Mouse (Mus musculus) neural tube, embryonic 14.5 days (tissue): ENCODE results near the gene Naaladl2. TPM values are rescaled to one million over a fixed set of nuclear protein-coding genes. Genes with fewer than 3 reads are reported as not detected.

ENCODE experiments used
- ATAC-seq: fragments of 200-750 bp; cut with Nextera tagmentation; 2 replicates; pipeline ENCODE4 v1.8.0; 2017; ENCODE audit warnings: low read depth, mild to moderate bottlenecking, moderate TSS enrichment, moderate library complexity
- H3K27ac ChIP-seq: fragments of 300-500 bp; sonication (generic); 2 replicates; pipeline ENCODE4 v1.5.1; 2014; ENCODE audit warnings: low read depth, mild to moderate bottlenecking, control low read depth, low read length, moderate library complexity, mixed read lengths
- H3K27me3 ChIP-seq: fragments of 300-500 bp; sonication (generic); 2 replicates; pipeline ENCODE4 v1.6.1; 2014; ENCODE audit warnings: low read length; ENCODE audit not compliant: control insufficient read depth, insufficient read depth
- H3K36me3 ChIP-seq: fragments of 300-500 bp; sonication (generic); 2 replicates; pipeline ENCODE4 v1.6.1; 2014; ENCODE audit warnings: low read length, mixed read lengths; ENCODE audit not compliant: control insufficient read depth, insufficient read depth
- H3K4me1 ChIP-seq: fragments of 300-500 bp; sonication (generic); 2 replicates; pipeline ENCODE4 v1.6.1; 2014; ENCODE audit warnings: low read length; ENCODE audit not compliant: control insufficient read depth, insufficient read depth
- H3K4me2 ChIP-seq: fragments of 300-500 bp; sonication (generic); 2 replicates; pipeline ENCODE4 v1.6.1; 2014; ENCODE audit warnings: mild to moderate bottlenecking, low read depth, low read length, control low read depth
- H3K4me3 ChIP-seq: fragments of 300-500 bp; sonication (generic); 2 replicates; pipeline ENCODE4 v1.5.1; 2014; ENCODE audit warnings: low read depth, low read length, control low read depth, mixed read lengths
- H3K9ac ChIP-seq: fragments of 300-500 bp; sonication (generic); replicated peaks from 2 replicates; pipeline ENCODE4 v1.6.1; 2014; ENCODE audit warnings: low read depth, mild to moderate bottlenecking, control low read depth, low read length, mixed read lengths
- H3K9me3 ChIP-seq: fragments of 300-500 bp; sonication (generic); 2 replicates; pipeline ENCODE4 v1.6.1; 2016; ENCODE audit warnings: low read length; ENCODE audit not compliant: control insufficient read depth
- WGBS: fragments of 180-500 bp; shearing (Covaris S2); extraction: QIAGEN DNeasy Blood & Tissue Kit; methylation state at CpG from one replicate; pipeline ENCODE4 v1.1.7; 2014; 5-methylcytosine and 5-hydroxymethylcytosine counted together
- polyA plus RNA-seq: library from polyadenylated mRNA; unstranded; fragments of >200 nt; fragmentation: Nextera tagmentation; extraction: Ambion mirVana; gene quantifications from 2 replicates; pipeline ENCODE4 v1.2.1, GENCODE M21; 2014

Gene Naaladl2
- polyA plus RNA-seq, 1 experiment from 2014 or later, result 0.58 TPM

DNA sequence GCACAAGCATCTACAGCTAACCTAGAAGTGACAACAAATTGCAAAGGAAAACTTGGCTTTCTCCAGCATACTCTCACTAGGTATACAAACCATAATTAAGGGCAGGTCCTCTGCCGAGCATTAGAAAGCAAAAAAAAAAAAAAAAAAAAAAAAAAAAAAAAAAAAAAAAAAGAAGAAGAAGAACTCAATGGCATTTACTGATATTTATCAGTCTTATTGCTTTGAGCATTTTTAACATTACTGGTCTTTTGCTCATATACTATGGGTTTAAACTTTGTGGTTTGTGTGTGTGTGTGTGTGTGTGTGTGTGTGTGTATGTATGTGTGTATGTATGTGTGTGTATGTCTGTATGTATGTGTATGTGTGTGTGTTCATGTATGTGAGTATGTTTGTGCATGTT is 1006.1 kb downstream of the Naaladl2 start:
- Histone ChIP-seq H3K4me3 (no peak overlapping the region), H3K36me3 (no peaks in the 10 kb centered on the region), H3K9ac (no peak overlapping the region), H3K27me3 (no peaks in the 10 kb centered on the region), H3K27ac (no peak overlapping the region), H3K4me2 (no peak overlapping the region), H3K4me1 (no peaks in the 10 kb centered on the region), H3K9me3 (no peaks in the 10 kb centered on the region)
- ATAC-seq, result no peak
- 81% methylated on average over 1 of the region's 1 CpGs for WGBS

DNA sequence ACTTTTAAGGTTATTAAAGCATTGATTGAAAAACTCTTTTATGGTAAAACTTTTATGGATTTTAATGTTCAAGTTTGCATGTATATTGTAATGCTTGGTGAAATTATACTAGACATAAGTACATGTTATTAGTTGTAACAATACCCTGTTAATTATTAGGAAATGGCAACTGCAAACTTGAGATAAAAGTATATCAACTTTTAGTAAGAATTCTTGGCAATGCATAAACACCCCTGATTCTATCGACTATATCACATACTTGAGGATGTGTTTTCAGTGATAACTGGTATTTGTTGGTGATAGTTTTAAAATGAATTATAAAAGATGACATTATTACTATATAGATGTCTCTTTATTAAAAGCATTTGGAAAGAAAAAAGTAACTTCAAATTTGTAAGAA is 1017.9 kb downstream of the Naaladl2 start:
- Histone ChIP-seq H3K9ac (no peak overlapping the region), H3K36me3 (no peaks in the 10 kb centered on the region), H3K27ac (no peak overlapping the region), H3K27me3 (no peaks in the 10 kb centered on the region), H3K4me1 (no peaks in the 10 kb centered on the region), H3K4me2 (no peak overlapping the region), H3K9me3 (no peaks in the 10 kb centered on the region), H3K4me3 (no peak overlapping the region)
- no peak for ATAC-seq
- WGBS, result 92% methylated on average over 1 of the region's 1 CpGs

DNA sequence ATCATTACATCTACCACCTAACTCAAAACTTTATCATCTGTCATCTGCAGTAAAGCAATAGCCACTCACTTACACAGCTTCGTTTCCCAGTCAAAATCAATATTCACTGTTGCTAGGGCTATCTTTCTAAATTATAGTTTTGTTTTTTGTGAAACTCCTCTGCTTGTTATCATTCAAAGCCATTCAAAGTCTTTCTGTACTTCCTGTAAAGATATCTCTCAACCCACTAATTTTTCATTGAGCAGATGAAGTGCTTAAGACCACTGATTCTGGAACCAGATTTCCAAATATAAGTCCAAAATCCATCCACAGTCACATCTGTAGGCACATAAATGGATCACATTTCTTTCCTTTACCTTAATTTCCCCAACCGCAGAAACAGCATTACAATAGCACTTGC is 1020.0 kb downstream of the Naaladl2 start:
- Histone ChIP-seq H3K4me1 (no peaks in the 10 kb centered on the region), H3K27ac (no peak overlapping the region), H3K4me2 (no peak overlapping the region), H3K9ac (no peak overlapping the region), H3K36me3 (no peaks in the 10 kb centered on the region), H3K27me3 (no peaks in the 10 kb centered on the region), H3K9me3 (no peaks in the 10 kb centered on the region), H3K4me3 (no peak overlapping the region)
- no peak for ATAC-seq
- WGBS, result 81% methylated on average over 2 of the region's 2 CpGs

DNA sequence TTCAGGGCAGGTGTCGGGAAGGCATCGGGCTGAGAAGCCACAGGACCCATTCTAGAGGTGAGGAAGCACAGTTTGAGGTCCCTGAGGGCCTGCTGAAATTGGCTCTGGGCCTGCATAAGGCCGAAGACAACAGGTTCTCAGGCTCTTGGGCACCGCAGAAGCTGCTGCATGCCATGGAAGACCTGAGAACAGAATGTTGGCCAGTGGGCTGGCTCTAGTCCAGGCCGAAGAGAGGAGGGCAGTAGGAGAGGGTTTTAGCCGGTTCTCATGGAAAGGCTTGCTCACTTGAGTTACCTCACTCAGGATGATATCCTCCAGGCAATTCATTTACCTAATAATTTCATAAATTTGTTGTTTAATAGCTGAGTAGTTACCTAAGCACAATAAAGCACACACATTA is 1025.9 kb downstream of the Naaladl2 start:
- no peak overlapping the region for H3K9ac ChIP-seq
- no peak for ATAC-seq
- no peak overlapping the region for H3K4me3 ChIP-seq
- no peak overlapping the region for H3K27ac ChIP-seq
- no peak overlapping the region for H3K4me2 ChIP-seq
- no peaks in the 10 kb centered on the region for H3K4me1 ChIP-seq
- H3K9me3 ChIP-seq, result no peaks in the 10 kb centered on the region
- 91% methylated on average over 6 of the region's 6 CpGs for WGBS
- no peaks in the 10 kb centered on the region for H3K27me3 ChIP-seq
- no peaks in the 10 kb centered on the region for H3K36me3 ChIP-seq

DNA sequence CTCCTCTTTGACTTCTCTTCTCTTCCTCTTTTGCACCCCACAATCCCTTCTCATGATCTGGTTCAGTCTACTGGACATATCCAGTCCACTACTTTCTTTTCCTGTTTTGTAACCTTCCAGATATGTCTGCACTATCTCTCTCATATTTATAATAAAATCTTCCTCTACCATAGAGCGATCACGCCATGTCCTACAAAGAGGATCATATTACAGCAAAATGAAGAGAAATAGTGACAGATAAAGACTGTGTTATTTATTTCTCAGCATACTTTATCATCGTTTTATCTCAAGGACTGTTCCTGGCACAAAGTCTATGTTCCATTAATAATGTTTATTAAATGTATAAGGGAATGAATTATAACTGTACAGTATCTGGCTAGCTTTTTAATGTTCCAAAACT is 1029.2 kb downstream of the Naaladl2 start:
- WGBS, result 89% methylated on average over 3 of the region's 3 CpGs
- Histone ChIP-seq H3K9ac (no peak overlapping the region), H3K4me1 (no peaks in the 10 kb centered on the region), H3K27me3 (no peaks in the 10 kb centered on the region), H3K27ac (no peak overlapping the region), H3K4me2 (no peak overlapping the region), H3K4me3 (no peak overlapping the region), H3K9me3 (no peaks in the 10 kb centered on the region), H3K36me3 (no peaks in the 10 kb centered on the region)
- no peak for ATAC-seq

DNA sequence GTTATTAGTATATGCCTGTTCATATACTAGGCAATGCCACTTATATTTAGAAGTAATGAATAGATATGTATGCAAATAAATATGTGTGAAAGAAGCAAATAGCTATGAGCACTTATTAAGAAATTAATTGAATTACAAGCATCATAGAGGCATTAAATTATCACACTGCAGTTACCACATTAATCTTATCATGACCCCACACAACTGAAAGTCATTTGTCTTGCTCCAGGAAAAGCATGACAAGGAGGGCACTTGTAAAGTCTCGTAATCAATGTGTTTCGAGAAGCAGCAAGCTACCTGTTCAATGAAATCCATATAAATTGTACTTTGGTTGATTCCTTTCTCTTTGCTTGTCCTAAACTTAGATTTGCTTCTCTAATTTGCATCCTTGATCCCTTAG is 1030.7 kb downstream of the Naaladl2 start:
- Histone ChIP-seq H3K9ac (no peak overlapping the region), H3K27ac (no peak overlapping the region), H3K9me3 (no peaks in the 10 kb centered on the region), H3K27me3 (no peaks in the 10 kb centered on the region), H3K4me2 (no peak overlapping the region), H3K4me1 (no peaks in the 10 kb centered on the region), H3K4me3 (no peak overlapping the region), H3K36me3 (no peaks in the 10 kb centered on the region)
- no peak for ATAC-seq
- WGBS, result 71% methylated on average over 2 of the region's 2 CpGs

DNA sequence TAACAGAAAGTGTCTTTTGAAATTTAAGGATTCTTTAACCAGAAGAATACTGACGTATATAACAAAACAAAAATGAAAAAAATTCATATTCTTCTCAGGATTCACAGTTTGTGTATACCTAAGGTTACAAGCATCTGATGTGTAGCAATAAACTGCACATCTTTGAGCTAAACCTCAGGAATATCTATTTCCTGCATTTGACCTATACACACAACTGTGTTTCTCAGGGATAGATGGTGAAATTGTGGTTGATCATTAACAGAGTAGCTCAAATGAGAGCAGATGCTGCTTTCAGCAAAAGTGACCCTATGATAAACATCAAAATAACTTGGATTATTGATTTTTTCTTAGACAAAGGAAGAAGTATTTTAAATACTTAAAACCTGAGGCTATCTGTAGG is 1037.7 kb downstream of the Naaladl2 start:
- H3K4me2 ChIP-seq, result no peak overlapping the region
- WGBS, result 90% methylated on average over 1 of the region's 1 CpGs

DNA sequence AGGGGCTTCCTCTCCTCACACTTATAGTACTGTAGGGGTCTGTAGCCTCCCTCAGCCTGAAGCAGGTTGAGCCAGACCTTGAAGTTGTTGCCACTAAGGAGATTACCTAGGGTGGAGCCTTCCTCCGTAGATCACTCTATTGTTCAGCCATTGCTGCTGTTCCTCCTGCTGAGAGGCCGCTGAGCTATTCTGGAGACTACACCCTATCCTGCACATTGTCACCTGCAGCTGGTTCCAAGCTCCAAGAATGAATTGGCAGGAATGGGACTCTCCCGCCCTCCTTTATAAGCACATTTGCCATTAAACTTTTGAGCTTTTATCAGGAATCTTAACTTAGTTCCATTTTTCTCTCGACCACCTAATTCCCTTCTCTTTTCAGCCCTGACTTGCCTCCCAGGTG is 1064.3 kb downstream of the Naaladl2 start:
- Histone ChIP-seq H3K4me2 (no peak overlapping the region), H3K36me3 (no peaks in the 10 kb centered on the region), H3K9me3 (no peaks in the 10 kb centered on the region), H3K9ac (no peak overlapping the region), H3K27me3 (no peaks in the 10 kb centered on the region), H3K27ac (no peak overlapping the region), H3K4me1 (no peaks in the 10 kb centered on the region), H3K4me3 (no peak overlapping the region)
- ATAC-seq, result no peak
- WGBS, result 55% methylated on average over 4 of the region's 4 CpGs

More for the DNA sequence above, 1037.7 kb downstream of the Naaladl2 start:
- ATAC-seq, result no peak
- Histone ChIP-seq H3K9me3 (no peaks in the 10 kb centered on the region), H3K9ac (no peak overlapping the region), H3K4me3 (no peak overlapping the region), H3K4me1 (no peaks in the 10 kb centered on the region), H3K36me3 (no peaks in the 10 kb centered on the region), H3K27me3 (no peaks in the 10 kb centered on the region), H3K27ac (no peak overlapping the region)

DNA sequence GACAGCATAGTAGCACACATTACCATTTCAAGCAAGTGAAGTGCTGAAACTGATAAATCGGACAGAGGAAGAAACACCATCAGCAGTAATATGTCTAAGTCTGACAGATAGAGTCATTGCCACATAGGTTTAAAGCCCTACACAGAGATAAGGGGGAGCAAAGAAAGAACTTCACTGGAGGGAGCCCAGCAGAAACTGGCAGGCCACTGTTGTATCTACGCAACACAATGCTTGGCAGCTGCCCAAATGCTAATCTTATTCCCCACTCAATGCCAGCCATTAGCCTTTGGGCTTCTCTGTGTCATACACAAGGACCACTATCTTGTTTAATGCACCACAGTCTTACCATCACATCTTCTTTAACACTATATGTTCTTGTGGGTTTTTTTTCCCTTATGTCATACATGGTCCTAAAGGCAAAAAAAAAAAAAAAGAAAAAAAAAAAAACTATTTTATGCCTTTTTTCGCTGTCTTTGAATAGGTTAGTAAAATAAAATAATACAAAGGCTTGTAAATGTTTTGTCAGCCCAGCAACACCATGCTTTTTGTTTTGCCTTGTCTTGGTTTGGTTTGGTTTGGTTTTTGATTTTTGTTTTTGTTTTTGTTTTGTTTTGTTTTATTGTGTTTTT is 1072.8 kb downstream of the Naaladl2 start:
- no peaks in the 10 kb centered on the region for H3K27me3 ChIP-seq
- H3K36me3 ChIP-seq, result no peaks in the 10 kb centered on the region
- no peak overlapping the region for H3K4me2 ChIP-seq
- no peak overlapping the region for H3K9ac ChIP-seq
- H3K9me3 ChIP-seq, result no peaks in the 10 kb centered on the region
- no peak overlapping the region for H3K27ac ChIP-seq
- peak; percentile 44; the same call in 1 of the 2 replicates for ATAC-seq
- no peaks in the 10 kb centered on the region for H3K4me1 ChIP-seq
- 76% methylated on average over 3 of the region's 3 CpGs for WGBS
- no peak overlapping the region for H3K4me3 ChIP-seq
